Mouse (Mus musculus) thymus, postnatal 0 days (tissue): ENCODE data around the gene Alpk3. TPM values are rescaled to one million over a fixed set of nuclear protein-coding genes. Genes with fewer than 3 reads are reported as not detected.

ENCODE experiments used
- DNase-seq: peaks from one replicate; pipeline ENCODE4 v3.0.0-alpha.2; 2015; ENCODE audit warnings: low spot score
- polyA plus RNA-seq: library from polyadenylated mRNA; unstranded; fragments of >200 nt; fragmentation: Nextera tagmentation; extraction: Ambion mirVana; gene quantifications from 2 replicates; pipeline ENCODE4 v1.2.1, GENCODE M21; 2015

Alpk3 gene
- polyA plus RNA-seq, 1 experiment from 2014 or later, result 0.47 TPM

GRCm38 (mm10) chr7:81074546-81074945 lies 17.1 kb downstream of the Alpk3 start:
- DNase-seq, result peak; percentile 61

GRCm38 (mm10) chr7:81075299-81075698 lies 17.9 kb downstream of the Alpk3 start:
- peak; percentile 88 for DNase-seq

DNA sequence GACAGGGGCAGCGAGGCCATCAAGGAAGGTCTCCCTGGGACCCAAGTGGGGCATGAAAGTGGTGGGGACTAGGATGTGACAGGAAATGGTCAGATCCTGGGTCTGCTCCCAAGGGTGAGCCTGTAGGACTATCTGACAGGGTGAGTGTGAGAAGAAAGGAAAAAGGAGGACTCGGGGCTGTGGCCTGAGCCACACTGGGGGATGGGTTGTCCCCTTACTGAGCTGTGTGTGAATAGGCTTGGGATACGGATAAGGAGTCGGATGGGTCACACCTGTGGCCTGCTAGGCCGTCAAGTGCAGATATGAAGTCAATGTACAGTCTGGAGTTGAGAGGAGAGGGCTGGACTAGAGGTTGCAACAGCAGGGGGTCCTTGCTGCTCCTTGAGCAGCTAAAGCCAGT lies 18.3 kb downstream of the Alpk3 start:
- no peak for DNase-seq

GRCm38 (mm10) chr7:81077009-81077408 lies 19.6 kb downstream of the Alpk3 start:
- no peak for DNase-seq

DNA sequence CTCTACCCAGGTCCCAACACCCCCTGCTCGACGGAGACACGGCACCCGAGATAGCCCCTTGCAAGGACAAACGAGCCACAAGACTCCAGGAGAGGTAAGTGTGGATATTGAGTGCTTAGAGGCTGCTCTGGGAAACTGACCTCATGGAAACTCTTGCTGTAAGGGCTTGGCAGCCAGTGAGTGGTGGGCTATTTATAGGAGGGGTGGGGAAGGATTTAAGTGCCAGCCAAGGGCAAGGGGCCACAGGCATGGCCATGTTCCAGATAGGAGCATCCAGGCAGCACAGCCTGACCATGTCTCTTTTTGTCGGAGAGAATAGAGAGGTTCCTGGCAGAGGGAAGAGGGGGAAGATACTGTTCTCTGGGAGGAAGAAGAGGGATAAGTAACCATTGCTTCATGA lies 21.3 kb downstream of the Alpk3 start:
- DNase-seq, result no peak

DNA sequence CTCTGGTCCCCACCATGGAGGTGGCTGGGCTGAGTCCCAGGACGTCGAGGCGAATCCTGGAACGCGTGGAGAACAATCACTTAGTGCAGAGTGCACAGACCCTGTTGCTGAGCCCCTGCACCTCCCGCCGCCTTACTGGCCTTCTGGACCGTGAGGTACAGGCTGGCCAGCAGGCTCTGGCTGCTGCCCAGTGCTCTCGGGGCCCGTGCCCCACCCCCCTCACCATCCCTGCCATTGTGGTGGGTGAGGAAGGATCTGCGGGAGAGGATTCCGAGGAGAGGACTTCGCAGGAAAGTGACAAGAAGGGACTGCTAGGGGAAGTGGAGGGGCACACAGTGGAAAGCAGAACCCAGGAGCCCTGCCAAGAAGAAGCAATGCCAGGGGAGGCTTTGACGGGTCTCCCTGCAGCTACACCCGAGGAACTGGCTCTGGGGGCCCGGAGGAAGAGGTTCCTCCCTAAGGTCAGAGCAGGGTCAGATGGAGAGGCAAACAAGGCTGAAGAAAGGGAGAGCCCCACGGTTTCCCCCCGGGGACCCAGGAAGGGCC lies 36.1 kb downstream of the Alpk3 start:
- no peak for DNase-seq

GRCm38 (mm10) chr7:81094104-81094757 lies 36.8 kb downstream of the Alpk3 start:
- no peak for DNase-seq

- DNase-seq, result no peak
Observed at GRCm38 (mm10) chr7:81100341-81100740, 42.9 kb downstream of the Alpk3 start.

- no peak for DNase-seq
Observed at GRCm38 (mm10) chr7:81102854-81103253, 45.5 kb downstream of the Alpk3 start.

DNA sequence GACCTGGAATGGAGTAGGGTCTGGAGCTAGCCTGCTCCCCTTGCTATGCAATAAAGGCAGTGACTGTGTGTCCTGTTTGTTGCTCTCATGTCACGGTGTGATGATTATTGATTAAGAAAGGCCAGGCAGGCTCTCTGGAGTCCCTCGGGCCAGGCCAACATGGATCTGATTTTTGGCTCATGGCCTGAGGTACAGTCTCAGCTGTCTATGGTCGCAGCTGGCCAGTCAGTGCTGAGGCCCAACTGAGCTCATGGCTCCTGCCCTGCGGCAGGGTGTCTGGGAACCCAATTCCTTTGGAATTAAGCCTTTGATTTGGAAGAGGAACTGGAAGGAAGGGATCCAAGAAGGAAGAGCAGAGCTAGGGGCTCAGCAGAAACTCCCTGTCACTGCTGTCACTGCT lies 48.1 kb downstream of the Alpk3 start:
- DNase-seq, result no peak

- DNase-seq, result no peak
Observed at GRCm38 (mm10) chr7:81108226-81108625, 50.8 kb downstream of the Alpk3 start.

DNA sequence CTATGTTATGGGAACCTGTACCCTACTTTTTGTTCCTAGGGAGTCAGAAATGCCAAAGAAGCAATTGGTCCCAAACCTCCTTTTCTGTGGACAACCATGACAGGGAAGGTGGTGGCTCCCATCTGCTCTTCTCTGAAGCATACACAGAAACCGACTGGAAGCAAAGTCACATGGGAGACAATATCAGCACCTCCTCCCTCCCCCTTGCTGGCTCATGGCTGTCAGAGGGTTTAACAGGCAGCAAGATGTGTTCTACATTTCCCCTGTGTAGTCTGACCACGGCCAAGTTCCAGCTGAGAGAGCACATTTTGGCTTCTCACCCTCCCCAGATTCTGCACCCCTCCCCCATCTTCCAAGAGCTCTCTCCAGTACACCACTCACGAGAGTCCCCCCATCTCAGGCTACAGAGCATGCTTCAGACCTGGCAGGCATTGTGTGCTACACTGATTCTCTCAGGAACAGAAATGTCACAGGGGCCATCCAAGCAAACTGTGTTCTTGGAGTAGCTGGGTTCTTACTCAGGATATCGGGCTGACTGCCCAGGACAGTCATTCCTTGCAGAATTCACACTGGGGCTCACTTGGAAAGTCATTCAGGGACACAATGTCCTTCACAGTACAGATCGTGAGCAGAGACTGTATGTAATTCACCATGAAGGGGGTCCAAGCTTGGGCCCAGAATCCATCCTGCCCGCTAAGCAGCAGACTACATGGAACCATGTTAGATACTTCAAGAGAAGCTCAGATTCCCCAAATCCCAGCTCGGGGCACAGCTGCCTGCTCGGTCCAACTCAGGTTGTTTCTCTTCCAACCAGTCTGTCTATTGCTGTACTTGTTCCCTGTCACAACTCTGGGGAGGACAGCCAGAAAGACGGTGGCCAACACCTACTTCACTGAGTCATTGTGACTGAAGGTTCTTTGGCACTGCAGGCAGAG lies 52.6 kb downstream of the Alpk3 start:
- no peak for DNase-seq

- no peak for DNase-seq
Observed at GRCm38 (mm10) chr7:81110791-81111190, 53.4 kb downstream of the Alpk3 start.

DNA sequence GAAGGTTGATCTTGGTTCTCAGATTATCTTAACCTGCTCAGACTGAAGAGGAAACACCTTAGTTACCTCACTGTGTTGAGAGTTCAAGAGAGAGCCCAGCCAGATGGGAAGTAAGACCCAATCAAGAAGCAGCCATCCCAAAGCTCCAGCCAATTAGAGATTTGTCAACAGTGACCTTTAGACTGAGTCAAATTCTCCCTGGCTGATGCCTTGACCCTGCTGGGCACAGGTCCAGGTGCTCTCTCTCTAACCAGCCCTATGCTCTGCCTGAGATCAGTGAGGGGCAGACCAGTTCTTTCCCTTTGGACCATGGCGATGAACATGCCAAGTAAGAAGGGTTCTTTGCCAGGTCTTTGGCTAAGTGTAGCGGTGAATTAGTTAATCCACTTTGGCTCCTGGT lies 54.3 kb downstream of the Alpk3 start:
- no peak for DNase-seq

- no peak for DNase-seq
Observed at GRCm38 (mm10) chr7:81112686-81113360, 55.4 kb downstream of the Alpk3 start.

DNA sequence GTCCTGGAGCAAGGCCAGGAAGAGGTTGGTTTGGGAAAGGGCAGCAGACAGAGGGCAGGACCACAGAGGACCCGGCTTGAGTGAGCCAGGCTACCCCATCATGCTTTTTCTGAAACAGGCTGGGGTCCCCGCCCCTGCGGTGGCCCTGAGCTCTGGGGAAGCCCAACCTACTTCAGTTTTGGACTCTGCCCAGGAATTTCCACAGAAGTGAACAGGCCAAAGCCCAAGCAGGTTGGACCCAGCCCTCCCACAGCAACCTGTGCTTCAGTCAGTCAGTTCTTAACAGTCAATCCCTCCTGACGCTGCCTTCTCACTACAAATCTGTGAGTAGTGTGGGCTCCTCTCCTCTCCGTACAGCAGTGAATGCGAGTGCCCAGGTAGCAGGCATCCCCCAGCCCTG lies 57.2 kb downstream of the Alpk3 start, which contains the start of gene Slc28a1:
Gene Slc28a1 (plus strand): TSS at position 245 of the 400 bp plus-strand sequence.
- no peak for DNase-seq

DNA sequence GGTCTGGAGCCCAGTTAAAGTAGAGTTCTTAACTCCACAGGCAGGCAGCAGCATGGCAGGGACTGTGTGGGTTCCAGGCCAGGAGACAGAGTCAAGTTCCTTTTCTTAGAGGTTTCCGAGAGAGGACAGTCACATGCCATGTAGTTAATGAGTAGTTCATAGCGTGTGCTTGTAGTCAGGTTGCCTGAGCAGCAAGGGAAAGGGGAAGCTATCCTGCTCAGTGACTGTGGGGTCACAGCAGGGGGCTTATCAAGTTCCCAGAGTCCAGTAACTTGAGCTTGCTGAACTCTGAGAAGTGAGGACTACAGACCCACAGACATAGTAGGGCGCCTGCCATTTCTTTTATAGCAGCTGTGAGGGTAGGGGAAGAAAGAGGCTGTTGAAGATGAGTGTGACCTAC lies 63.7 kb downstream of the Alpk3 start:
- no peak for DNase-seq

DNA sequence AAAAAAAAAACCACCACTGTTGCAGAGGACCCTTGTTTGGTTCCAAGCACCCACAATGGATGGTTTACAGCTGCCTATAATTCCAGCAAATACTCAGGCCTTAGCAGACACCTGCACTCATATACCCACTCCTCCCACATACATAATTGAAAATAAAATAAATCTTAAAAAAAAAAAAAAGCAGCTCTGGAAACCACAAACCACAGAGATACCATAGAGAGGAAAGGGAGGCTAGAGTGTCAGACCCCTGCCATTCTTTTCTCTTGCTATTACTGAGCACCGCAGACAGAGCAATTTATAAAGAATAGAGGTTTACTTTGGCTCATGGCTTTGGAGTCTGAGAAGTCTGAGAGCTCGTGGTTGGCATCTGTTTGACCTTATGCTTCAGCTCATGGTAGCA lies 65.4 kb downstream of the Alpk3 start:
- peak; percentile 23 for DNase-seq

- DNase-seq, result no peak
Observed at GRCm38 (mm10) chr7:81123553-81123952, 66.2 kb downstream of the Alpk3 start.

DNA sequence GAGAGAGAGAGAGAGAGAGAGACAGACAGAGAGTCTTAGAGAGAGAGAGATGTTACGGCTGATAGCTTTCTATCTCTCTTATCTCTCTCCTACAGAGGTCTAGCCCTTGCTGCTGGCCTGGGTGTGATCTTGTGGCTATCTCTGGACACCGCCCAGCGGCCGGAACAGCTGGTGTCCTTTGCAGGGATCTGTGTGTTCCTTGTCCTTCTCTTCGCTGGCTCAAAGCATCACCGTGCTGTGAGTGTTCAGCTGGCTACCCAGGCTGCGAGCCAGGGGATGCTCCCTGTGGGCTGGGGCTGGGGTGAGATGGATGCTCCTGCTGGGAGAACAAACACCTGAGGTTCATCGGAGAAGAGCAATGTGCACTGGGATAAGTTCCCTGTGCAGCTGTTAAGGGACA lies 67.4 kb downstream of the Alpk3 start:
- no peak for DNase-seq
